Mouse (Mus musculus) lung, embryonic 14.5 days (tissue): ENCODE measurements around the gene Repin1. TPM values are rescaled to one million over a fixed set of nuclear protein-coding genes. Genes with fewer than 3 reads are reported as not detected.

Source experiments
- ATAC-seq: fragments of 200-750 bp; cut with Nextera tagmentation; 2 replicates; pipeline ENCODE4 v1.8.0; 2017; ENCODE audit warnings: mild to moderate bottlenecking, moderate TSS enrichment, moderate library complexity; ENCODE audit not compliant: insufficient read depth
- DNase-seq: peaks from one replicate; pipeline ENCODE4 v3.0.0-alpha.2; 2015
- H3K27ac ChIP-seq: fragments of 300-500 bp; sonication (generic); 2 replicates; pipeline ENCODE4 v1.5.1; 2014; ENCODE audit warnings: low read depth, mild to moderate bottlenecking, moderate library complexity
- H3K27me3 ChIP-seq: fragments of 300-500 bp; sonication (generic); 2 replicates; pipeline ENCODE4 v1.6.1; 2014; ENCODE audit warnings: low read length, control low read depth; ENCODE audit not compliant: insufficient read depth
- H3K36me3 ChIP-seq: fragments of 300-500 bp; sonication (generic); 2 replicates; pipeline ENCODE4 v1.6.1; 2014; ENCODE audit warnings: control low read depth; ENCODE audit not compliant: insufficient read depth
- H3K4me1 ChIP-seq: fragments of 300-500 bp; sonication (generic); 2 replicates; pipeline ENCODE4 v1.6.1; 2014; ENCODE audit warnings: antibody characterized with exemption, control low read depth; ENCODE audit not compliant: insufficient read depth
- H3K4me2 ChIP-seq: fragments of 300-500 bp; sonication (generic); 2 replicates; pipeline ENCODE4 v1.6.1; 2014; ENCODE audit warnings: mild to moderate bottlenecking
- H3K4me3 ChIP-seq: fragments of 300-500 bp; sonication (generic); 2 replicates; pipeline ENCODE4 v1.5.1; 2014; ENCODE audit warnings: low read depth, low read length
- H3K9ac ChIP-seq: fragments of 300-500 bp; sonication (generic); 2 replicates; pipeline ENCODE4 v1.6.1; 2014
- H3K9me3 ChIP-seq: fragments of 300-500 bp; sonication (generic); 2 replicates; pipeline ENCODE4 v1.6.1; 2016; ENCODE audit warnings: low read depth, low read length, control low read depth
- CTCF ChIP-seq: IDR thresholded peaks from 2 replicates; pipeline ENCODE4 v1.5.1; 2016; ENCODE audit warnings: antibody characterized with exemption, low read depth
- WGBS: fragments of 180-500 bp; shearing (Covaris S2); extraction: QIAGEN DNeasy Blood & Tissue Kit; methylation state at CpG from one replicate; pipeline ENCODE4 v1.1.7; 2014; 5-methylcytosine and 5-hydroxymethylcytosine counted together
- polyA plus RNA-seq: library from polyadenylated mRNA; unstranded; fragments of >200 nt; fragmentation: Nextera tagmentation; extraction: Ambion mirVana; gene quantifications from 2 replicates; pipeline ENCODE4 v1.2.1, GENCODE M21; 2014

The Repin1 gene
- polyA plus RNA-seq, 1 experiment from 2014 or later, result 30.3 TPM

- no peaks in the 10 kb centered on the region for H3K36me3 ChIP-seq
- no peak overlapping the region for H3K4me3 ChIP-seq
- H3K9me3 ChIP-seq, result no peaks in the 10 kb centered on the region
- H3K27me3 ChIP-seq, result no peaks in the 10 kb centered on the region
- H3K9ac ChIP-seq, result no peak overlapping the region
- 59% methylated on average over 6 of the region's 6 CpGs for WGBS
- DNase-seq, result no peak
- no peak for ATAC-seq
- TF ChIP-seq CTCF, result no peak
- H3K4me1 ChIP-seq, result no peaks in the 10 kb centered on the region
- no peak overlapping the region for H3K4me2 ChIP-seq
- H3K27ac ChIP-seq, result no peak overlapping the region
Observed at GRCm38 (mm10) chr6:48636515-48636914, 42.8 kb downstream of the Repin1 start.

DNA sequence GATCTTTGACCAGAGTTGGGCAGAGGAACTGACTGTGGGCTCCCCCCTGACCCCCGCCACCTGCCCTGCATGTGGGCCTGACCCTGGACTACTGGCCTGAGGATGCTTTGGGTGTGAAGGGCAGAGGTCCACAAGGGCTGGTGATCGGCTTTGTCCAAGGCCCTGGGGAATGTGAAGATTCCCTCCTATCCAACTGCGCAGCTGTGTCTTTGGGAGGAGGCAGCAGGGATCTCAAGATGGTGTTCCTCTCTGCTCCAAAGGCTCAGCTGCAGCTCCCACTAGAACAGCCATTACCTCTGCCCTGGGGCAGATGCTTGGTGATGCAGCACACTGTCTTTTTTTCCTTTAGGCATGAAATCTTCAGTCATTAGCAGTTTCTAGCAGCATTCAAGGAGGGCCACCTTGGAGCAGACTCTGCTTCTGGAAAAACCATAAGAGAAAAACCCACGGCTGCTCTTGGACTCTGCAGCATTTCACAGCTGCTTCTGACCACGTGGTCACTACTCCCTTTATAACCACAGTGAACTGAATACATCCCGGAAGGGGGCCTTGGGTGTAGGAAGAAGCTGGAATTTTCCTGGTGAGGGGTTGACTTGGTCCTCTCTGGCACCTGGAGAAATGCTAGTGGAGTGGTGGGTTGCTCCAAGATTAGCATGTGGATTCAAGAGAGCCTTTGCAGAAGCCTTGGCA lies 44.3 kb downstream of the Repin1 start:
- no peak for ATAC-seq
- 58% methylated on average over 6 of the region's 6 CpGs for WGBS
- no peaks in the 10 kb centered on the region for H3K36me3 ChIP-seq
- no peak overlapping the region for H3K9ac ChIP-seq
- no peak for TF ChIP-seq CTCF
- no peak for DNase-seq
- no peak overlapping the region for H3K27ac ChIP-seq
- H3K9me3 ChIP-seq, result no peaks in the 10 kb centered on the region
- H3K27me3 ChIP-seq, result no peaks in the 10 kb centered on the region
- H3K4me3 ChIP-seq, result no peak overlapping the region
- H3K4me1 ChIP-seq, result no peaks in the 10 kb centered on the region
- no peak overlapping the region for H3K4me2 ChIP-seq

DNA sequence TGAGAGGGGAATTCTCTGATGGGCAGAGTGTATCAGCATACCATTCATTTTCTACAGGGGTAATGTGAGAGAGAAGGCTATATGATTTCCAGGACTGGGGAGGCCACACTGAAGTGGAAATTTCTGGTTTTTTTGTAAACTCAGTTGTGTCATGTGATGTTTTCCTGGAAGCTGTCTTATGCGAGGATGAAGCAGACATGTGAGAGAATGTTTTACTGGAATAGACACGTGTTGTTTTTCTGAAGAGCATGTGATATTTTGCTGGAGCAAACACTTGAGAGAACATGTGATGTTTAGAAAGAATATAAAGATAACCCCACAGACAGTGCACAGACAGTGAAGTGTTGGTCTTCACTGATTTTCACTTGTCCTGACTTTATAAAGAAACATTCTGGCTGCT lies 44.9 kb downstream of the Repin1 start:
- Histone ChIP-seq H3K4me2 (no peak overlapping the region), H3K9ac (no peak overlapping the region), H3K4me3 (no peak overlapping the region), H3K4me1 (no peaks in the 10 kb centered on the region), H3K36me3 (no peaks in the 10 kb centered on the region), H3K9me3 (no peaks in the 10 kb centered on the region), H3K27me3 (no peaks in the 10 kb centered on the region), H3K27ac (no peak overlapping the region)
- ATAC-seq, result no peak
- TF ChIP-seq CTCF, result no peak
- DNase-seq, result no peak
- 49% methylated on average over 2 of the region's 2 CpGs for WGBS

DNA sequence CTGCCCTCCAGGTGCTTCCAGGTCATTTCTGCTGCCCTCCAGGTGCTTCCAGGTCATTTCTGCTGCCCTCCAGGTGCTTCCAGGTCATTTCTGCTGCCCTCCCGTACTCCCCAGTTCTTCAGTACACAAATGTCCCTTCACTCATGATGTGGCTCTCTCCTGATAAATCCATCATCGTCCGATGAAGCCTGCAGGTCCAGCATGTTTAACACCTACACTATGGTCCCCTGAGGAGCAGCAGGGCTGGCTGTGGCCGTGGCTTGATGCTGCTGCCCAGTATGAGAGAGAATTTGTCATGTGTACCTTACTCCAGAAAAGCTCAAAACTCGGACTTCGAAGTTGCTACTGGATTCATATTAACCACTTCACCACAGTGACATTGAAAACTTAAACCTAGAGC lies 47.7 kb downstream of the Repin1 start:
- TF ChIP-seq CTCF, result no peak
- Histone ChIP-seq H3K4me2 (no peak overlapping the region), H3K36me3 (no peaks in the 10 kb centered on the region), H3K9me3 (no peaks in the 10 kb centered on the region), H3K27ac (no peak overlapping the region), H3K27me3 (no peaks in the 10 kb centered on the region), H3K4me3 (no peak overlapping the region), H3K4me1 (no peaks in the 10 kb centered on the region), H3K9ac (no peak overlapping the region)
- no peak for DNase-seq
- WGBS, result 61% methylated on average over 6 of the region's 6 CpGs
- ATAC-seq, result no peak

DNA sequence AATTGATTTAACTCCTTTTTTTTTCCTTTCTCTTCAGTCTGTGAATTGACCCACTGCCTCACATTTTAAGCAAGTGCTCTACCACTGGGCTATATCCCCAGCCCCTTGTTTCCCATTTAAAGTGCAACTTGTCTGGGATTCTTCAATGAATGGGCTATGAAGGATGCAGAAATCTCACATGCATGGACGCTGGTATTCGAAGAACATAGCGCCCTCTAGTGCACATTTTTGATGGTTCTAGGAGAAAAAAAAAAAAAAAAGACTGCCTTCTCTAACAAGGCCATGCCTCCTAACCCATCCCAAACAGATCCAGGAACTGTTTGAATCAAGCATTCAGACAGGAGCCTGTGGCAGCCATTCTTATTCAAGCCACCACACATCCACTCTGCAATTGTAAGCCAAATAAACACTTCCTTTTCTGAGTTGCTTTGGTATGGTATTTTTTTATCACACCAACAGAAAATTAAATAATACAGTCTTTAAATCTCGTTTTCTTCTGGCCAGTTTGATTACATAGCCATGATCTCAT lies 49.1 kb downstream of the Repin1 start:
- Histone ChIP-seq H3K4me2 (no peak overlapping the region), H3K9ac (no peak overlapping the region), H3K27me3 (no peaks in the 10 kb centered on the region), H3K4me3 (no peak overlapping the region), H3K4me1 (no peaks in the 10 kb centered on the region), H3K36me3 (no peaks in the 10 kb centered on the region), H3K9me3 (no peaks in the 10 kb centered on the region), H3K27ac (no peak overlapping the region)
- peak; percentile 92 for DNase-seq
- TF ChIP-seq CTCF, result peak; percentile 71
- 18% methylated on average over 4 of the region's 4 CpGs for WGBS
- no peak; the same call in 1 of the 2 replicates for ATAC-seq

DNA sequence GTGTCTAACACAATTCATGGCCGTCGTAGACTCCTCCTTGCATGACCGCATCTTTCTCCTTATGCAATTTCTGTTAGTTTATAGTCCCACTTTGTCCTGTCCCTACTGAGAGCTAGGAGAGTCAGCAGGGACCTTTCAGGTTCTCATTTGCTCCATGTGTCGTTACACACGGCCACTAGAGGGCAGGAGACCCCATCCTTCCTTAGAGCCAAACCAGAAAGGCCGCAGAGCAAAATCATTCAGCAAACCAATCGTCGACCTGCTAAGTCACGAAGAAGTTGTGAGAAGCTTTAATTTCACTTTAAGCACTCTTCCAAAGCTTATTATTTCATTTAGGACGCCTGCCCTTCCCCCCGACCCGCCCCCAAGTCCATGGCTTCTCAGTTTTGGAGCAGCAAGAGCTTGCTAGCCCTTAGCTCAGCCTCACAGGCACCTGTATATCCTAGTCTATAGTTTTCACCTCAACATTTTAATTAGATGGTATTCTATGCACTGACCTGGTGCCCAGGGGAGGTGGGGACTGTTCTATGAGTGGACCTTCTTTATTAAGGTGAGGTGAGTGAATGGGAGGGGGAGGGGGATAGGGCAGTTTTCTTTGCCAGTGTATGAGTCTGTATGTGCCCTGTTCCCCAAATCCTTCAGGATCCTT lies 52.1 kb downstream of the Repin1 start:
- Histone ChIP-seq H3K27me3 (no peaks in the 10 kb centered on the region), H3K4me1 (no peaks in the 10 kb centered on the region), H3K4me2 (no peak overlapping the region), H3K4me3 (no peak overlapping the region), H3K27ac (no peak overlapping the region), H3K9me3 (no peaks in the 10 kb centered on the region), H3K36me3 (no peaks in the 10 kb centered on the region), H3K9ac (no peak overlapping the region)
- WGBS, result 10% methylated on average over 12 of the region's 12 CpGs
- DNase-seq, result peak; percentile 91
- peak; percentile 90 for TF ChIP-seq CTCF
- ATAC-seq, result peak; percentile 56; the same call in 1 of the 2 replicates

DNA sequence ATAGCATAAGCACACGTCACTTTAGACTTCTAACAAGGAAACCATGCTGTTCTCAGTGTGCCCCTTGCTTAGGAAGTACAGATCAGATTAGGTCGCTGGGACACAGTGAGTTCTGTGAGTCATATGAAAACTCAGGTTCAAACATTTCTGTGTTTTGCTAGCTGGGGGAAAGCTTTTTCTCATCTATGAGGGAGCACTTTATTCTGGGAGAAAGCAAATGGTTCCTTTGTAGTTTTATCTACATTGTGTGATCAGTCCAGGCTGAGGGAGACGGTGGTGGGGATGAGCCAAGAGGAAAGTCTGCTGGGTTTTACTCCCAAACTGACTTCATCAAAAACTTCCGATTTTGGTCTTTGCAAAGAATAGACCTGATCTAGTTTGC lies 52.6 kb downstream of the Repin1 start:
- Histone ChIP-seq H3K4me3 (no peak overlapping the region), H3K4me1 (no peaks in the 10 kb centered on the region), H3K27ac (no peak overlapping the region), H3K27me3 (no peaks in the 10 kb centered on the region), H3K4me2 (no peak overlapping the region), H3K9ac (no peak overlapping the region), H3K9me3 (no peaks in the 10 kb centered on the region), H3K36me3 (no peaks in the 10 kb centered on the region)
- 77% methylated on average over 4 of the region's 4 CpGs for WGBS
- TF ChIP-seq CTCF, result no peak
- no peak for DNase-seq
- ATAC-seq, result no peak
